ENCODE assay signal across 17 mouse cellular contexts in genomic region chr8:84070667-84071066, GRCm38 (mm10). TPM values are rescaled to one million over a fixed set of nuclear protein-coding genes. Genes with fewer than 3 reads are reported as not detected.
DNase-seq lines count a peak whose midpoint lies in the region; ATAC-seq lines count a peak whose summit lies in the region.
"Had no signal": no experiment of that assay in that cellular context is flagged by ENCODE, and none has a peak within 500 bp of the region (broad histone marks: within the 10 kb centered on the region; RNA-seq: fewer than 3 reads in every experiment).

No protein-coding gene starts in this region.

- no peak overlapping the region for H3K9ac ChIP-seq in forebrain, embryonic 15.5 days (replicated peaks)
- no peak overlapping the region for H3K9ac ChIP-seq in forebrain, embryonic 11.5 days (ENCODE audit: low read length)
- H3K9ac ChIP-seq: liver, embryonic 15.5 days had no signal

- peaks cover 7% of the 10 kb centered on the region; the same call in 1 of the 2 replicates for H3K36me3 ChIP-seq in forebrain, embryonic 15.5 days
- no peaks in the 10 kb centered on the region for H3K36me3 ChIP-seq in forebrain, embryonic 11.5 days (ENCODE audit: control insufficient read depth, insufficient read depth, low read length)
- H3K36me3 ChIP-seq: liver, embryonic 15.5 days had no signal

- 74% methylated on average over 2 of the region's 2 CpGs for WGBS in forebrain, embryonic 15.5 days
- 93% methylated on average over 2 of the region's 2 CpGs for WGBS in forebrain, embryonic 11.5 days

- no peak for ATAC-seq in forebrain, embryonic 15.5 days (replicated peaks)
- ATAC-seq in forebrain, embryonic 11.5 days (replicated peaks; ENCODE audit: low FRiP score), result no peak

- peaks cover 57% of the 10 kb centered on the region for H3K4me1 ChIP-seq in forebrain, embryonic 15.5 days
- peaks cover 7% of the 10 kb centered on the region; the same call in 1 of the 2 replicates for H3K4me1 ChIP-seq in forebrain, embryonic 11.5 days (replicated peaks; ENCODE audit: control insufficient read depth, insufficient read depth, low read length)

- no peaks in the 10 kb centered on the region for H3K27me3 ChIP-seq in forebrain, embryonic 15.5 days
- H3K27me3 ChIP-seq in forebrain, embryonic 11.5 days (ENCODE audit: control insufficient read depth, insufficient read depth, low read length), result no peaks in the 10 kb centered on the region
- H3K27me3 ChIP-seq: liver, embryonic 15.5 days; neural tube, embryonic 13.5 days had no signal

- no peak overlapping the region for H3K4me3 ChIP-seq in forebrain, embryonic 15.5 days
- no peak overlapping the region for H3K4me3 ChIP-seq in forebrain, embryonic 11.5 days (ENCODE audit: low read depth, low read length)
- H3K4me3 ChIP-seq: liver, embryonic 15.5 days; neural tube, embryonic 13.5 days had no signal

- no peak for DNase-seq in forebrain, embryonic 11.5 days (ENCODE audit: low spot score)
- DNase-seq in layer of hippocampus, adult 11-12 months (ENCODE audit: low spot score), result peak; percentile 75
- no peak for DNase-seq in layer of hippocampus, postnatal 25 days (ENCODE audit: extremely low spot score in 1 of 2, low spot score in 1 of 2)
- DNase-seq in layer of hippocampus, adult 18-20 months (ENCODE audit: low spot score in 2 of 2), result peak; percentile 72 to 90
- DNase-seq in right cerebral cortex, postnatal 10 days (ENCODE audit: low spot score in 2 of 2), result peak; percentile 74 to 86
- no peak for DNase-seq in MN1 (ENCODE audit: low spot score)
- no peak for DNase-seq in embryo, embryonic 10 days (ENCODE audit: low spot score)
- DNase-seq: adrenal gland, adult 2 months; cerebellum, adult 11 months; kidney, postnatal 36 days; thymus, postnatal 25 days had no signal

- H3K4me2 ChIP-seq in forebrain, embryonic 15.5 days (replicated peaks), result no peak overlapping the region
- no peak overlapping the region for H3K4me2 ChIP-seq in forebrain, embryonic 11.5 days (ENCODE audit: low read depth, low read length, severe bottlenecking)
- H3K4me2 ChIP-seq: liver, embryonic 15.5 days; neural tube, embryonic 13.5 days had no signal

- no peaks in the 10 kb centered on the region for H3K9me3 ChIP-seq in forebrain, embryonic 15.5 days
- H3K9me3 ChIP-seq in forebrain, embryonic 11.5 days (ENCODE audit: control insufficient read depth, low read length), result no peaks in the 10 kb centered on the region
- H3K9me3 ChIP-seq: G1E; liver, embryonic 15.5 days; neural tube, embryonic 13.5 days had no signal

- H3K27ac ChIP-seq in forebrain, embryonic 15.5 days (replicated peaks), result 0 out of 2 replicates have a peak overlapping the region, but pooled peaks have one; percentile 0
- H3K27ac ChIP-seq in forebrain, embryonic 11.5 days (ENCODE audit: low read depth, low read length), result no peak overlapping the region
- H3K27ac ChIP-seq: liver, embryonic 15.5 days had no signal

RNA-seq across cellular contexts. Expression of gene Rfx1, which starts 4.0 kb away (rescaled TPM):
- 9.1 and 9.5 TPM in 2 replicates for polyA plus RNA-seq in forebrain, embryonic 15.5 days (2015; fragmentation: Nextera tagmentation; extraction: Ambion mirVana)
- polyA plus RNA-seq in forebrain, embryonic 11.5 days (2014; fragmentation: Nextera tagmentation; extraction: Ambion mirVana), result 11.0 and 11.5 TPM in 2 replicates
- total RNA-seq in layer of hippocampus, postnatal 25 days (2021), result 10 to 100 TPM; 19.8 to 24.1 TPM
- 10 to 100 TPM; 27.3 to 28.1 TPM for total RNA-seq in layer of hippocampus, adult 18-20 months (2021)

RNA-seq across cellular contexts. Expression of gene Gm10643, which starts 5.7 kb away (rescaled TPM):
- polyA plus RNA-seq in forebrain, embryonic 15.5 days (2015; fragmentation: Nextera tagmentation; extraction: Ambion mirVana), result 1.2 and 1.3 TPM in 2 replicates
- 1.4 and 1.6 TPM in 2 replicates for polyA plus RNA-seq in forebrain, embryonic 11.5 days (2014; fragmentation: Nextera tagmentation; extraction: Ambion mirVana)
- 1 to 10 TPM; 4.4 to 4.5 TPM for total RNA-seq in layer of hippocampus, postnatal 25 days (2021)
- 1 to 10 TPM; 4.9 to 5.6 TPM for total RNA-seq in layer of hippocampus, adult 18-20 months (2021)

RNA-seq across cellular contexts. Expression of gene Rln3, which starts 25.9 kb away (rescaled TPM):
- polyA plus RNA-seq in forebrain, embryonic 15.5 days (2015; fragmentation: Nextera tagmentation; extraction: Ambion mirVana), result not detected in 2 replicates
- polyA plus RNA-seq in forebrain, embryonic 11.5 days (2014; fragmentation: Nextera tagmentation; extraction: Ambion mirVana), result not detected in 2 replicates
- not detected for total RNA-seq in layer of hippocampus, postnatal 25 days (2021)
- total RNA-seq in layer of hippocampus, adult 18-20 months (2021), result not detected
- total RNA-seq: adrenal gland, adult 2 months; G1E; gastrocnemius, adult 8-10 months had no signal
- polyA plus RNA-seq: embryonic facial prominence, embryonic 11.5 days; G1E; neural tube, embryonic 13.5 days had no signal

RNA-seq across cellular contexts. Expression of gene Il27ra, which starts 28.3 kb away (rescaled TPM):
- polyA plus RNA-seq in forebrain, embryonic 15.5 days (2015; fragmentation: Nextera tagmentation; extraction: Ambion mirVana), result 0.41 and 0.68 TPM in 2 replicates
- polyA plus RNA-seq in forebrain, embryonic 11.5 days (2014; fragmentation: Nextera tagmentation; extraction: Ambion mirVana), result 0.19 and 0.24 TPM in 2 replicates
- total RNA-seq in layer of hippocampus, postnatal 25 days (2021), result 1 to 10 TPM; 2.0 to 2.4 TPM
- total RNA-seq in layer of hippocampus, adult 18-20 months (2021), result 1 to 10 TPM; 1.6 to 1.9 TPM
- total RNA-seq: G1E had no signal
- polyA plus RNA-seq: G1E had no signal

RNA-seq across cellular contexts. Expression of gene Dcaf15, which starts 33.9 kb away (rescaled TPM):
- 17.8 and 19.3 TPM in 2 replicates for polyA plus RNA-seq in forebrain, embryonic 15.5 days (2015; fragmentation: Nextera tagmentation; extraction: Ambion mirVana)
- polyA plus RNA-seq in forebrain, embryonic 11.5 days (2014; fragmentation: Nextera tagmentation; extraction: Ambion mirVana), result 14.4 and 14.5 TPM in 2 replicates
- 10 to 100 TPM; 18.5 to 19.1 TPM for total RNA-seq in layer of hippocampus, postnatal 25 days (2021)
- 10 to 100 TPM; 16.9 to 17.6 TPM for total RNA-seq in layer of hippocampus, adult 18-20 months (2021)

Comparison
In these comparisons a context has a peak if more than half of its experiments do, and no peak if none do; other contexts are left out.
1. DNase-seq: peak in layer of hippocampus, adult 11-12 months (single experiment), layer of hippocampus, adult 18-20 months (2 of 2) and right cerebral cortex, postnatal 10 days (2 of 2); none in forebrain, embryonic 11.5 days (single experiment), layer of hippocampus, postnatal 25 days (0 of 2), MN1 (single experiment) and embryo, embryonic 10 days (single experiment).